Mouse (Mus musculus): ENCODE data around the gene Col6a3. TPM values are rescaled to one million over a fixed set of nuclear protein-coding genes. Genes with fewer than 3 reads are reported as not detected.

The Col6a3 gene
- polyA plus RNA-seq, 1 experiment from 2014 or later: 63.0 TPM

DNA sequence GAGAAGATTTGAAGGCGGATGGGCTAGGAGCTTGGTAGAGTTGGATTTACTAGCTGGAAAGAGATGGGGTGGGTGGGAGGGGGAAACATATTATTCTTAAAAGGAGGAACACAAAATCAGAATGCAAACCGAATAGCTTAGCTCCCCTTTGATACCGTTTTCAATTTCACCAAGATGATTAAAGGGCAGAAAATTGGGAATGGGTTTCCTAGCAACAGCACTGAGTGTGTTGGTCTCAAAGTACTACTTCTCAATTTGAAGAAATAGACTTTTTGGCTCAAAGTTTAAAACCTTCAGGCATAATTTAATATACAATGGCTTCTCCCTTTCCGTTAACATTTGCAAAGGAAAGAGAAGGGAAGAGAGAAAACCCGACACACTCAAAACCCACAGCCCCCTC, 12.1 kb upstream of the Col6a3 start:
- WGBS: 58% methylated on average over 5 of the region's 5 CpGs
- no peaks in the 10 kb centered on the region for H3K36me3 ChIP-seq (ENCODE audit: insufficient read depth)
- ATAC-seq (ENCODE audit: insufficient read depth) (no peak), DNase-seq (no peak)
- no peaks in the 10 kb centered on the region for H3K9me3 ChIP-seq (ENCODE audit: low read depth, low read length)
- H3K27me3 ChIP-seq (ENCODE audit: insufficient read depth, low read length): no peaks in the 10 kb centered on the region
- H3K4me1 ChIP-seq (ENCODE audit: insufficient read depth): no peaks in the 10 kb centered on the region
- H3K9ac ChIP-seq: no peak overlapping the region
- no peak overlapping the region for H3K27ac ChIP-seq (ENCODE audit: low read depth)
- H3K4me2 ChIP-seq: no peak overlapping the region
- TF ChIP-seq CTCF (IDR thresholded peaks at IDR 0.05; ENCODE audit: low read depth): no peak
- no peak overlapping the region for H3K4me3 ChIP-seq (ENCODE audit: low read depth, low read length)

DNA sequence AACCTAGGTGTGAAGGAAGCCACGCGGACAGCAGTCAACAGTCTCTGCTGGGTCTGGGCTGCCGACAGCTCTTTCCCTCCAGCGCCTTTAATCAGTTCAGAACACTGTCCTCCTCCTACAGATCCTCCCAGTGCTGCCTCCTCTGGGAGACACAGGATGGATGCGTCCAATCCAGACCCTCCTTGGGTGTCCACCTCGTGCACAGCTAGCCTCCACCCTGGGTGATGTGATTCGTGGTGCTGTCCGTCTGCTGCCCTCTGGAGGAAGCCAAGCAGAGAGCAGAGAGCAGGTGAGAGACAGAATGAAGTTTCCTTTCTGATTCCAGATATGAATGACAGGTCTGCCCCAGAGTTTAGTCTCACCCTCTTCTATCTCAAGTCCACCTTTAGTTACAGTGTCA, 6.1 kb upstream of the Col6a3 start:
- ATAC-seq (ENCODE audit: insufficient read depth) (peak; percentile 83), DNase-seq (peak; percentile 65)
- 25% methylated on average over 8 of the region's 8 CpGs for WGBS
- Histone ChIP-seq H3K4me3 (ENCODE audit: low read depth, low read length) (no peak overlapping the region), H3K36me3 (ENCODE audit: insufficient read depth) (no peaks in the 10 kb centered on the region), H3K9me3 (ENCODE audit: low read depth, low read length) (no peaks in the 10 kb centered on the region), H3K4me1 (ENCODE audit: insufficient read depth) (0 out of 2 replicates have a peak, but pooled peaks cover 5% of the 10 kb centered on the region), H3K27ac (ENCODE audit: low read depth) (no peak overlapping the region), H3K9ac (no peak overlapping the region), H3K27me3 (ENCODE audit: insufficient read depth, low read length) (no peaks in the 10 kb centered on the region), H3K4me2 (no peak overlapping the region)
- TF ChIP-seq CTCF (IDR thresholded peaks at IDR 0.05; ENCODE audit: low read depth): peak; percentile 78

DNA sequence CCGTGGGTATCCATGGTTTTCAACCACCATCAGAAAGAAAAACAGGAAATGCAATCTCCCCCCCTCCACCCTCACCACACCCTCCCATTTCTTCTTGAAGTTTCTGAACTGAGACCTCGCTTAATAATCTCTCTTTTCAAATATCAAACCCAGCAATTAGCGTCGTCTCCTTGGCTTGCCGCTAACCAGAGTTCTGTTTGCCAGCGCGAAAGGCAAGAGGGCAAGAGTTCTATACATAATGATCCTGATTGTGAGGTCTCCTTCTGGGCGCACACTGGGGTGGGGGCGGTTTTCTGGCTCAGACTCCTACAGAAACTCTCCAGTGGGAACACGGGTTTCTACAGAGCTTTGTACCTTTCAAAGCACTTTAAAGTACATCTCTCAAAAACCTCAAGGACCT, 1.4 kb upstream of the Col6a3 start:
- Histone ChIP-seq H3K9ac (no peak overlapping the region), H3K4me3 (ENCODE audit: low read depth, low read length) (no peak overlapping the region), H3K9me3 (ENCODE audit: low read depth, low read length) (no peaks in the 10 kb centered on the region), H3K27ac (ENCODE audit: low read depth) (no peak overlapping the region), H3K36me3 (ENCODE audit: insufficient read depth) (no peaks in the 10 kb centered on the region), H3K4me2 (no peak overlapping the region), H3K27me3 (ENCODE audit: insufficient read depth, low read length) (no peaks in the 10 kb centered on the region), H3K4me1 (ENCODE audit: insufficient read depth) (0 out of 2 replicates have a peak, but pooled peaks cover 5% of the 10 kb centered on the region)
- 47% methylated on average over 10 of the region's 10 CpGs for WGBS
- TF ChIP-seq CTCF (IDR thresholded peaks at IDR 0.05; ENCODE audit: low read depth): no peak
- no peak for DNase-seq
- no peak for ATAC-seq (ENCODE audit: insufficient read depth)

DNA sequence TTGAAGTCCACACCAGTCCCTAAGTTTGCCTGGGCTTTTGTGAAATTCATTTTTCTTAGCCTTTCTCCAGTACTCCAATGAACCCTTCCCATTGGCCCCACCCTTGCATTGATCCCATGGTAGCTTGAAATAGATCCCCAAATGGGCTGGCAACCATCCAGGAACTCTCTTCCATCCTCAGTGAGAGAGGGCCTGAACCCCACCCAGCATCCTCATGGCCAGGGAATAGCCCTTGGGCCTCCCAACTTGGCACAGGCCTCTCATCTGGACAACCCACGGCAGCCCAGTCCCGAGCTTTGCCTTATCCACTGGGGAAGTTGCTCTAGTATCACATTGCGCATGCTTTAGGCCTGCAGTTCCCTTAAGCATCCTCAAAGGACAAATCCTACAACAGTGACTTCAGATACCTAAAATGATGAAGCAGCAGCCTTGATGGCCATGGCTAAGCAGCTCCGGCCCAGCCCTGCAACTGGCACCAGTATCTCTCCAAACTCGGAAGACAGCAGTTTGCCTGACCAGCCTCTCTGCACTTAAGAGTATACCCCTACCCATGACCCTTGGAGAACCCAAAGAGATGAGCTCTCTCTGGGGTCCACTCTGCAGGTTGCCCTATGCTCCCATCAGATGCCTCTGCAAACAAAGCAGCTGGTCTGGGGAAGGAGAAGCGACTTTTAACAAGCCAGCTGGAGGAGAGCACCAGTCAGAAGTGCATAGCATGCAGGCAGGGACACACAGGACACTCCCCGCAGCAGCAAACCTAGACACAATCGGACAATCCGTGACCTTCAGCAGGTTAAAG, 783 bp downstream of the Col6a3 start:
- ATAC-seq (ENCODE audit: insufficient read depth) (no peak), DNase-seq (peak; percentile 7)
- Histone ChIP-seq H3K27ac (ENCODE audit: low read depth) (peak overlapping the region; percentile 80), H3K27me3 (ENCODE audit: insufficient read depth, low read length) (no peaks in the 10 kb centered on the region), H3K4me1 (ENCODE audit: insufficient read depth) (peaks cover 5% of the 10 kb centered on the region; the same call in 1 of the 2 replicates), H3K36me3 (ENCODE audit: insufficient read depth) (no peaks in the 10 kb centered on the region), H3K9ac (peak overlapping the region; percentile 43), H3K9me3 (ENCODE audit: low read depth, low read length) (no peaks in the 10 kb centered on the region), H3K4me2 (peak overlapping the region; percentile 58), H3K4me3 (ENCODE audit: low read depth, low read length) (peak overlapping the region; percentile 34)
- no peak for TF ChIP-seq CTCF (IDR thresholded peaks at IDR 0.05; ENCODE audit: low read depth)
- 66% methylated on average over 9 of the region's 9 CpGs for WGBS

DNA sequence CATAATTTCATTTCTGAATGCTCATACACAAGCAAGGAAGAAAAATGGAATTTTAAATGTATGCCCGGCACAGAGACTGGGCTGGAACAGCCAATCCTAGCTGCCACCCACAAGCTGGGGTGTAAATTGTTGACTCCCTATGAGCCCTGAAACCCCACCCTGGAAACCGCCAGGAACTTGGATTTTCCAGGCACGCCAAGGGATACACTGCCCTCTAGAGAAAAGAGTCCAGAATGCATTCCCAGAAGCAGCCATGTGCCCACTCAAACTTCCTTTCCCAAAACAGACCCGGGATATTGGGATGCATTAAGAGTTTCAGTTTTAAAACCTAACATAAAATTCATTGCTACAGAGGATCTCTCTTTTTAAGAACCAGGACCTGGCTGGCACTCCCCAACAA, 3.5 kb downstream of the Col6a3 start:
- Histone ChIP-seq H3K4me2 (peak overlapping the region; percentile 58), H3K36me3 (ENCODE audit: insufficient read depth) (no peaks in the 10 kb centered on the region), H3K27ac (ENCODE audit: low read depth) (no peak overlapping the region), H3K27me3 (ENCODE audit: insufficient read depth, low read length) (no peaks in the 10 kb centered on the region), H3K4me3 (ENCODE audit: low read depth, low read length) (no peak overlapping the region), H3K9ac (no peak overlapping the region), H3K4me1 (ENCODE audit: insufficient read depth) (peaks cover 8% of the 10 kb centered on the region; the same call in 1 of the 2 replicates), H3K9me3 (ENCODE audit: low read depth, low read length) (no peaks in the 10 kb centered on the region)
- peak; percentile 77 for TF ChIP-seq CTCF (IDR thresholded peaks at IDR 0.05; ENCODE audit: low read depth)
- no peak for ATAC-seq (ENCODE audit: insufficient read depth)
- DNase-seq: peak; percentile 89
- 4% methylated on average over 4 of the region's 4 CpGs for WGBS

DNA sequence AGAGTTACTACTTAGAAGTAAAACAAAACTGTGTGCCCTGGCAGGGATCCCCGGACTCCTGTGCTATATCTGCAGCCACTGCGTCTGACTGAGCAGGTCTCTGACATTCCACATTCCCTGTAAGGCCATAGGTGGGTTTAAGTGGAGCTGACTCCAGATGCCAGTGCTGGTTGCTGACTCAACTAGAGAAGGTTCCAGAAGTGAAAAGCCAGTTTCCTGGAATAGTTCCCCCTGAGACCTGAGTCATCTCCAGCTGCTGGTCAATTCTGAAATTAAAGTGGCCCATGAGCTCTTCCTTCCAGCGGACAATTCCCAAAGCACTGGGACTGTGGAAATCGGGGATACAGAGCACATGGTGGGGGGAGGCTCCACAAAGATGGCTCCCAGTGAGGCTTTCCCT, 5.1 kb downstream of the Col6a3 start:
- DNase-seq (peak; percentile 20), ATAC-seq (ENCODE audit: insufficient read depth) (no peak)
- H3K4me2 ChIP-seq: no peak overlapping the region
- no peak for TF ChIP-seq CTCF (IDR thresholded peaks at IDR 0.05; ENCODE audit: low read depth)
- no peaks in the 10 kb centered on the region for H3K27me3 ChIP-seq (ENCODE audit: insufficient read depth, low read length)
- WGBS: 61% methylated on average over 4 of the region's 4 CpGs
- peaks cover 4% of the 10 kb centered on the region; the same call in 1 of the 2 replicates for H3K4me1 ChIP-seq (ENCODE audit: insufficient read depth)
- no peak overlapping the region for H3K4me3 ChIP-seq (ENCODE audit: low read depth, low read length)
- no peak overlapping the region for H3K9ac ChIP-seq
- no peaks in the 10 kb centered on the region for H3K9me3 ChIP-seq (ENCODE audit: low read depth, low read length)
- H3K36me3 ChIP-seq (ENCODE audit: insufficient read depth): no peaks in the 10 kb centered on the region
- peak overlapping the region; percentile 42 for H3K27ac ChIP-seq (ENCODE audit: low read depth)

DNA sequence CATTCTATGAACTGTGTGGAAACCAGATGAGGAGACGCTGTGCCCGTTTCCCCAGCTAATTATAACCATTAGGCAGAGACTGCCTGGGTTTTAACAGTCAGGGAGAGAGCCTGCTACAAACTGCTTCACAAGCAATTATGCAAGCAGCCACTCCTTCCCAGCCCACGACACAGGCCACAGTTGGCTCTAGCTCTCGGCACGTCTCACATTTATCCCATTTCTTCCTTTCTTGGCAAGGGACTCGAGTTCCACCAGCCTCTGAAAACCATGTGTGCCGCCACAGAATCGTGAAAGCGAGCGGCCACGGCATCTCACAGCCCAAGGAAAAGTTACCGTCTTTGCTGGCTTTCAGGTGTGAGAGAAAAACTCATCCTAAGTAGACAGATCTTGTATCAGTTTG, 5.5 kb downstream of the Col6a3 start:
- H3K36me3 ChIP-seq (ENCODE audit: insufficient read depth): no peaks in the 10 kb centered on the region
- H3K9me3 ChIP-seq (ENCODE audit: low read depth, low read length): no peaks in the 10 kb centered on the region
- TF ChIP-seq CTCF (IDR thresholded peaks at IDR 0.05; ENCODE audit: low read depth): no peak
- H3K4me2 ChIP-seq: no peak overlapping the region
- no peak overlapping the region for H3K9ac ChIP-seq
- 44% methylated on average over 12 of the region's 12 CpGs for WGBS
- peak; percentile 57; the same call in 1 of the 2 replicates for ATAC-seq (ENCODE audit: insufficient read depth)
- H3K27me3 ChIP-seq (ENCODE audit: insufficient read depth, low read length): no peaks in the 10 kb centered on the region
- H3K4me3 ChIP-seq (ENCODE audit: low read depth, low read length): no peak overlapping the region
- peaks cover 4% of the 10 kb centered on the region; the same call in 1 of the 2 replicates for H3K4me1 ChIP-seq (ENCODE audit: insufficient read depth)
- H3K27ac ChIP-seq (ENCODE audit: low read depth): peak overlapping the region; percentile 42
- DNase-seq: peak; percentile 78

Measured in lung, embryonic 14.5 days (tissue).